Mouse (Mus musculus): ENCODE data around the gene Sec62. TPM values are rescaled to one million over a fixed set of nuclear protein-coding genes. Genes with fewer than 3 reads are reported as not detected.

The Sec62 gene
- polyA plus RNA-seq, 1 experiment = 22.9 TPM

DNA sequence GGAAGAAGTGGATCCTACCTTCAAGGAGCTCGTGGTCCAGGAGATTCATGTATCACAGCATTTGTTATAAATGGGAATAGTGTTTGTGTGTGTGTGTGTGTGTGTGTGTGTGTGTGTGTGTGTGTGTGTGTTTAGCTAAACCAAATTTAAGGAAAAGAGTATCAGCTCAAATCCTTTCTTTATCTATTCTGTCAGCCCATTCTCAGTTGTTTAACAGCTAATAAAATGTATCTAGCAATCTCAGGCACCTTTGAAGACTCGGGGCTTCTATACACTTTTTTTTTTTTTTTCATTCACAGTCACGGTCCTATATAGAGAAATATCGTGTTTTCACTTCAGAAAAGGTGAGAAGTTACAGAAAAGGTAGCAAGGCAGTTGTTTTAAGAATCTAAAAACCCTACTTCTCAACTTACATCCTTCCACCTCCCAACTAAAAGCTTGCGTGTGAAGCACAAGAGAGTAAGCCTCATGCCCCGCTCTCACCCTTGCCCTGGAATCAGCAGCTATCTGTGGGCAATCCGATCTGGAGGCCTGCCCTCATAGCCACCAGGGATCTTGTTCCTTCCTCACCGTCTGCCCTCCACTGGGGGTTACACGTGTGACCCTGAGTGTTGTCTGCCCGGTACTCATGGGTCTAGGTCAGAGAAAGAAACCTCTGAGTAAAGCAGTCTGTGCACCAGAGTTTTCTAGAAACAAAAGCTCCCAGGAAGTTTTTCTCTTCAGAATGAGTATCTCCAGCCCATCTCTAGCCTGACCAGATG lies 22.7 kb upstream of the Sec62 start:
- 58% methylated on average over 10 of the region's 10 CpGs for WGBS
- DNase-seq = no peak
- no peak for TF ChIP-seq POLR2A (IDR thresholded peaks at IDR 0.05; ENCODE audit: borderline replicate concordance, extremely low read depth, low read depth, low read length)
- TF ChIP-seq CTCF (IDR thresholded peaks at IDR 0.05; ENCODE audit: insufficient read depth, low read length) = no peak
- Histone ChIP-seq H3K4me3 (replicated peaks; ENCODE audit: extremely low read depth, low read depth, low read length) (no peak overlapping the region), H3K4me1 (ENCODE audit: control insufficient read depth, insufficient read depth, low read length) (no peaks in the 10 kb centered on the region)

GRCm38 (mm10) chr3:30771560-30771959 lies 21.1 kb upstream of the Sec62 start:
- no peak for DNase-seq
- Histone ChIP-seq H3K4me1 (ENCODE audit: control insufficient read depth, insufficient read depth, low read length) (no peaks in the 10 kb centered on the region), H3K4me3 (replicated peaks; ENCODE audit: extremely low read depth, low read depth, low read length) (no peak overlapping the region)
- TF ChIP-seq CTCF (IDR thresholded peaks at IDR 0.05; ENCODE audit: insufficient read depth, low read length) (no peak), POLR2A (IDR thresholded peaks at IDR 0.05; ENCODE audit: borderline replicate concordance, extremely low read depth, low read depth, low read length) (no peak)
- WGBS = 93% methylated on average over 1 of the region's 1 CpGs

- 54% methylated on average over 4 of the region's 4 CpGs for WGBS
- Histone ChIP-seq H3K4me1 (ENCODE audit: control insufficient read depth, insufficient read depth, low read length) (no peaks in the 10 kb centered on the region), H3K4me3 (replicated peaks; ENCODE audit: extremely low read depth, low read depth, low read length) (no peak overlapping the region)
- TF ChIP-seq CTCF (IDR thresholded peaks at IDR 0.05; ENCODE audit: insufficient read depth, low read length) (no peak), POLR2A (IDR thresholded peaks at IDR 0.05; ENCODE audit: borderline replicate concordance, extremely low read depth, low read depth, low read length) (no peak)
- no peak for DNase-seq
These were observed 20.0 kb upstream of the Sec62 start for GRCm38 (mm10) chr3:30772631-30773030.

GRCm38 (mm10) chr3:30774677-30775076 lies 18.0 kb upstream of the Sec62 start:
- DNase-seq = no peak
- Histone ChIP-seq H3K4me1 (ENCODE audit: control insufficient read depth, insufficient read depth, low read length) (no peaks in the 10 kb centered on the region), H3K4me3 (replicated peaks; ENCODE audit: extremely low read depth, low read depth, low read length) (no peak overlapping the region)
- WGBS = 93% methylated on average over 5 of the region's 5 CpGs
- TF ChIP-seq POLR2A (IDR thresholded peaks at IDR 0.05; ENCODE audit: borderline replicate concordance, extremely low read depth, low read depth, low read length) = no peak
- TF ChIP-seq CTCF (IDR thresholded peaks at IDR 0.05; ENCODE audit: insufficient read depth, low read length) = no peak

DNA sequence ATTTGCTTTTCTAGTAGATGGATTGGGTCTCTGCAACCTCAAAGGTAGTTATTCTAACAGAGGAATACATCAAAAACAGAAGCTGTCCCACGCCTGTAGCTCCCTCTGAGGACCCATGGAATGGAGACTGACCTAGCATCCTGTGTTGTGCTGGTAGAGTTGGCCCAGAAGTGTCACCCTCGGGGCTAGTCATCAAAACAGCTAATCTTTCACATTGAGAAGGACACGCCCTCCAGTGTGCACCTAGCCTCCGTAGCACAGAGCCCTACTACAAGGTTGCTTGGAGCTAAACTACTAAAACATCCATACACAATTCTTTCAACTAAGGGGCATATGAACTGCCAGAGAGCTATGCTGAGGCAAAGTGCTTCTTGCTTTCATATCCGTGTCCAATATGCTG lies 14.7 kb upstream of the Sec62 start:
- WGBS = 66% methylated on average over 5 of the region's 5 CpGs
- TF ChIP-seq POLR2A (IDR thresholded peaks at IDR 0.05; ENCODE audit: borderline replicate concordance, extremely low read depth, low read depth, low read length) = no peak
- no peak for TF ChIP-seq CTCF (IDR thresholded peaks at IDR 0.05; ENCODE audit: insufficient read depth, low read length)
- H3K4me3 ChIP-seq (replicated peaks; ENCODE audit: extremely low read depth, low read depth, low read length) = no peak overlapping the region

DNA sequence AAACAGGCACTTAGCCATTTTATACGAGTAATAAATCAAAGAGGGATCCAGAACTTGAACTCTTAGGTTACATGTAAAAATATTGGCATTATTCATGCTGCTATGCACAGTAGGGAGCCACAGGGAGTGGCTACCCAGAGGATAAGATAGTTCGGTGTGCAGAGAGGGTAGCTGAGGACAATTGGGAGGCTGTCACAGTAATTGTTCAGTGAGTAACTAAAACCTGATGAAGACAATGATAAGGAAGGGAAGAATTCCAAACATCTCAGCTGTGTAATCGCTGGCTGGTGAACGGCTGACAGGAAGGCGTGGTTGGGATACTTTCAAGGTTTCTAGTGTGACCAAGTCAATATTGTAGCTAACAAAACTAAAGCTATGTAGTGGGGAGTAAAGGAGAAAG lies 4.1 kb upstream of the Sec62 start:
- TF ChIP-seq CTCF (IDR thresholded peaks at IDR 0.05; ENCODE audit: insufficient read depth, low read length) (no peak), POLR2A (IDR thresholded peaks at IDR 0.05; ENCODE audit: borderline replicate concordance, extremely low read depth, low read depth, low read length) (no peak)
- peaks cover 2% of the 10 kb centered on the region; the same call in 1 of the 2 replicates for H3K4me1 ChIP-seq (ENCODE audit: control insufficient read depth, insufficient read depth, low read length)
- no peak for DNase-seq
- 21% methylated on average over 5 of the region's 5 CpGs for WGBS
- H3K4me3 ChIP-seq (replicated peaks; ENCODE audit: extremely low read depth, low read depth, low read length) = no peak overlapping the region

More for the DNA sequence above, 14.7 kb upstream of the Sec62 start:
- no peaks in the 10 kb centered on the region for H3K4me1 ChIP-seq (ENCODE audit: control insufficient read depth, insufficient read depth, low read length)
- DNase-seq = no peak

DNA sequence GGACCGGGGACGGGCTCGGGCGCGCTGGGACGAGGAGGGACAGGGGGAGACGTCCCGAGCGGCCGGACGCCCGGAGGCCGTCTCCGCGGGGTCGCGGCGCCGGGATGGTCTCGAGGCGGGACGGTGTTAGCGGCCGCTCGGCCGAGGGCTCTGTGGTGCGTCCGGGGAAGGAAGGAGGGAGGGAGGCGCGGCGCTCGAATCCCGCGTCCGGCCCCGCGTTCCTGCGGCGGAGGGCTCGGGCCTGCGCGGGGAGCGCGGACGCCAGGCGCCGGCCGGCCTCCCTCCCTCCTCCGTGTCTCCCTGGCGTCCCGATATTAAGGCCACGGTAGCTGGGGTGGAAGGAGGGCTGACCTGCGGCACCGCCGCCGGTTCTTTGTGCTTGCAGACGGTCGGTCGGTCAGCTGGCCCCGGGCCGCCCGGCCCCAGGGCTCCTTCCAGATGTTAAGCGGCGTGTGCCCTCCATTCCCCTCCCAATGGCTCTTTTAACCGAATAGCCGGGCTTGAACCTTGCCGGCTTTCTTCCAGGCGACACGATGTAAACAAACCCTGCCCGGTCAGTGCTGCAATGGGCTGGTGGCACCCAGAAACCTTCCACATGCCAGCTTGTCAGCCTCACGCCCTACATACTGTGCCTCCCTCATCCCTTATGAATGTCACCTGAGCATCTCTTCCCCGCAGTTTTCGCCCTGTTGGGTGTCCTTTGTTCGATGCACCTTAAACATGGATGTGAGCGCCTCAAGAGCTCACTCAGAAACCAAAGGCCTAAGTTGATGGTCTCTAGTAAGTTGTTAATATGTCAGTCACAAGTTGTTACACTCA lies 937 bp downstream of the Sec62 start:
- peaks cover 9% of the 10 kb centered on the region for H3K4me1 ChIP-seq (ENCODE audit: control insufficient read depth, insufficient read depth, low read length)
- TF ChIP-seq CTCF (IDR thresholded peaks at IDR 0.05; ENCODE audit: insufficient read depth, low read length) (no peak), POLR2A (IDR thresholded peaks at IDR 0.05; ENCODE audit: borderline replicate concordance, extremely low read depth, low read depth, low read length) (no peak; the same call in 1 of the 2 replicates)
- peak; percentile 63 for DNase-seq
- H3K4me3 ChIP-seq (replicated peaks; ENCODE audit: extremely low read depth, low read depth, low read length) = peak overlapping the region; percentile 95
- under 1% methylated on average over 75 of the region's 75 CpGs for WGBS

DNA sequence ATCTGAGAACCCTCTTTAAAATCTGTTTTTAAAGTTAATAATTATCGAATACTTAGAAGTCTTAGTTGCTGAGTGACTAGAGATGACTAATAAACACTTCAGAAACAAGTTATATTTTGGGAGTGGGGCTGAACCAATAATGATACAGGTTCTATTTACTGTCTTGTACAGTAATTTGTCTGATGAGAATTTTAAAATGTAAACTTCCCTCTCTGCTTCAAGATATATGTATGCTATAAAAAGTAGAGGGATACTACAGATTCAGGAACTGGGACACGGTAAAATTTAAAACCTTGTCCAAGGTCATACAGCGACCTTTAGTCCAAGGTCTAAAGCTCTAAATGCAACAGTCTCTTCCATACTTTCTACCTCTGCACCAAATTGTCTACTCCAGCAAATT lies 9.5 kb downstream of the Sec62 start:
- 72% methylated on average over 3 of the region's 3 CpGs for WGBS

GRCm38 (mm10) chr3:30812881-30813280 lies 20.2 kb downstream of the Sec62 start:
- TF ChIP-seq POLR2A (IDR thresholded peaks at IDR 0.05; ENCODE audit: borderline replicate concordance, extremely low read depth, low read depth, low read length) = no peak
- no peak for TF ChIP-seq CTCF (IDR thresholded peaks at IDR 0.05; ENCODE audit: insufficient read depth, low read length)
- H3K4me3 ChIP-seq (replicated peaks; ENCODE audit: extremely low read depth, low read depth, low read length) = no peak overlapping the region
- H3K4me1 ChIP-seq (ENCODE audit: control insufficient read depth, insufficient read depth, low read length) = peaks cover 5% of the 10 kb centered on the region
- 20% methylated on average over 3 of the region's 3 CpGs for WGBS
- DNase-seq = peak; percentile 13

More for the DNA sequence above, 9.5 kb downstream of the Sec62 start:
- TF ChIP-seq POLR2A (IDR thresholded peaks at IDR 0.05; ENCODE audit: borderline replicate concordance, extremely low read depth, low read depth, low read length) (no peak), CTCF (IDR thresholded peaks at IDR 0.05; ENCODE audit: insufficient read depth, low read length) (no peak)
- peaks cover 7% of the 10 kb centered on the region for H3K4me1 ChIP-seq (ENCODE audit: control insufficient read depth, insufficient read depth, low read length)
- DNase-seq = no peak
- no peak overlapping the region for H3K4me3 ChIP-seq (replicated peaks; ENCODE audit: extremely low read depth, low read depth, low read length)

All from lung, adult 2 months (tissue).